Mouse (Mus musculus) neural tube, embryonic 12.5 days (tissue): ENCODE results near the gene Agpat1. TPM values are rescaled to one million over a fixed set of nuclear protein-coding genes. Genes with fewer than 3 reads are reported as not detected.

Experiments used
- ATAC-seq: fragments of 200-750 bp; cut with Nextera tagmentation; 2 replicates; pipeline ENCODE4 v1.8.0; 2017; ENCODE audit warnings: low read depth, mild to moderate bottlenecking, moderate TSS enrichment, moderate library complexity; ENCODE audit not compliant: low FRiP score
- H3K27ac ChIP-seq: fragments of 300-500 bp; sonication (generic); 2 replicates; pipeline ENCODE4 v1.5.1; 2016
- H3K27me3 ChIP-seq: fragments of 300-500 bp; sonication (generic); replicated peaks from 2 replicates; pipeline ENCODE4 v1.6.1; 2016; ENCODE audit warnings: mild to moderate bottlenecking
- H3K36me3 ChIP-seq: fragments of 300-500 bp; sonication (generic); 2 replicates; pipeline ENCODE4 v1.6.1; 2016; ENCODE audit warnings: mild to moderate bottlenecking
- H3K4me1 ChIP-seq: fragments of 300-500 bp; sonication (generic); 2 replicates; pipeline ENCODE4 v1.6.1; 2016
- H3K4me2 ChIP-seq: fragments of 300-500 bp; sonication (generic); replicated peaks from 2 replicates; pipeline ENCODE4 v1.6.1; 2016; ENCODE audit warnings: mild to moderate bottlenecking
- H3K4me3 ChIP-seq: fragments of 300-500 bp; sonication (generic); 2 replicates; pipeline ENCODE4 v1.5.1; 2016
- H3K9ac ChIP-seq: fragments of 300-500 bp; sonication (generic); 2 replicates; pipeline ENCODE4 v1.6.1; 2016; ENCODE audit warnings: mild to moderate bottlenecking
- H3K9me3 ChIP-seq: fragments of 300-500 bp; sonication (generic); 2 replicates; pipeline ENCODE4 v1.6.1; 2016; ENCODE audit warnings: mild to moderate bottlenecking
- WGBS: fragments of 180-500 bp; shearing (Covaris S2); methylation state at CpG from one replicate; pipeline ENCODE4 v1.1.7; 2016; 5-methylcytosine and 5-hydroxymethylcytosine counted together
- polyA plus RNA-seq: library from polyadenylated mRNA; unstranded; fragments of >200 nt; fragmentation: Nextera tagmentation; extraction: Ambion mirVana; gene quantifications from 2 replicates; pipeline ENCODE4 v1.2.1, GENCODE M21; 2016

Agpat1 gene
- polyA plus RNA-seq, 1 experiment from 2014 or later: 81.1 TPM

GRCm38 (mm10) chr17:34587423-34587811 lies 16.6 kb upstream of the Agpat1 start:
- WGBS: 0% methylated on average over 50 of the region's 50 CpGs

GRCm38 (mm10) chr17:34587814-34588213 lies 16.2 kb upstream of the Agpat1 start:
- Histone ChIP-seq H3K4me1 (peaks cover 59% of the 10 kb centered on the region), H3K4me3 (peak overlapping the region; percentile 65), H3K27me3 (no peaks in the 10 kb centered on the region), H3K9me3 (no peaks in the 10 kb centered on the region), H3K27ac (peak overlapping the region; percentile 98), H3K4me2 (peak overlapping the region; percentile 90), H3K9ac (peak overlapping the region; percentile 90), H3K36me3 (no peaks in the 10 kb centered on the region)
- WGBS: 3% methylated on average over 19 of the region's 19 CpGs
- no peak for ATAC-seq

More at GRCm38 (mm10) chr17:34587423-34587811, 16.6 kb upstream of the Agpat1 start:
- Histone ChIP-seq H3K4me3 (peak overlapping the region; percentile 65), H3K27ac (peak overlapping the region; percentile 98), H3K9ac (peak overlapping the region; percentile 90), H3K9me3 (no peaks in the 10 kb centered on the region), H3K36me3 (no peaks in the 10 kb centered on the region), H3K27me3 (no peaks in the 10 kb centered on the region), H3K4me1 (peaks cover 56% of the 10 kb centered on the region), H3K4me2 (peak overlapping the region; percentile 90)
- ATAC-seq: peak; percentile 80

GRCm38 (mm10) chr17:34588767-34589166 lies 15.3 kb upstream of the Agpat1 start:
- no peak for ATAC-seq
- no peak overlapping the region for H3K9ac ChIP-seq
- H3K27ac ChIP-seq: no peak overlapping the region
- no peaks in the 10 kb centered on the region for H3K36me3 ChIP-seq
- H3K4me3 ChIP-seq: no peak overlapping the region
- peaks cover 67% of the 10 kb centered on the region for H3K4me1 ChIP-seq
- H3K27me3 ChIP-seq: no peaks in the 10 kb centered on the region
- 55% methylated on average over 3 of the region's 3 CpGs for WGBS
- no peaks in the 10 kb centered on the region for H3K9me3 ChIP-seq
- peak overlapping the region; percentile 18; the same call in 1 of the 2 replicates for H3K4me2 ChIP-seq

GRCm38 (mm10) chr17:34589206-34589605 lies 14.9 kb upstream of the Agpat1 start:
- Histone ChIP-seq H3K36me3 (no peaks in the 10 kb centered on the region), H3K4me3 (no peak overlapping the region), H3K4me2 (peak overlapping the region; percentile 35), H3K27ac (no peak overlapping the region), H3K4me1 (peaks cover 71% of the 10 kb centered on the region), H3K9ac (no peak overlapping the region), H3K9me3 (no peaks in the 10 kb centered on the region), H3K27me3 (no peaks in the 10 kb centered on the region)
- WGBS: 54% methylated on average over 7 of the region's 7 CpGs
- no peak for ATAC-seq

GRCm38 (mm10) chr17:34589681-34590101 lies 14.4 kb upstream of the Agpat1 start, which contains the start of gene Gpsm3:
Gene Gpsm3, plus strand, starts transcription at chr17:34589806.
- 41% methylated on average over 7 of the region's 7 CpGs for WGBS
- peak within 1 kb of the TSS; percentile 93 for H3K4me2 ChIP-seq
- H3K4me1 ChIP-seq: peaks cover 76% of the 10 kb centered on the region
- ATAC-seq: no peak
- no peak within 1 kb of the TSS for H3K27ac ChIP-seq
- no peaks in the 10 kb centered on the region for H3K27me3 ChIP-seq
- H3K9me3 ChIP-seq: no peaks in the 10 kb centered on the region
- H3K9ac ChIP-seq: no peak within 1 kb of the TSS; the same call in 1 of the 2 replicates
- H3K36me3 ChIP-seq: peaks cover 4% of the 10 kb centered on the region; the same call in 1 of the 2 replicates
- no peak within 1 kb of the TSS for H3K4me3 ChIP-seq

GRCm38 (mm10) chr17:34590154-34590987 lies 13.7 kb upstream of the Agpat1 start:
- Histone ChIP-seq H3K27me3 (no peaks in the 10 kb centered on the region), H3K27ac (no peak overlapping the region), H3K4me2 (peak overlapping the region; percentile 93), H3K4me3 (no peak overlapping the region), H3K4me1 (peaks cover 79% of the 10 kb centered on the region), H3K9ac (no peak overlapping the region; the same call in 1 of the 2 replicates), H3K9me3 (no peaks in the 10 kb centered on the region), H3K36me3 (peaks cover 11% of the 10 kb centered on the region)
- no peak for ATAC-seq
- WGBS: 73% methylated on average over 15 of the region's 15 CpGs

GRCm38 (mm10) chr17:34591029-34591993 lies 12.8 kb upstream of the Agpat1 start, which contains the start of gene Pbx2:
Gene Pbx2, plus strand, starts transcription at chr17:34591266.
- H3K9me3 ChIP-seq: no peaks in the 10 kb centered on the region
- peaks cover 70% of the 10 kb centered on the region for H3K4me1 ChIP-seq
- peak within 1 kb of the TSS; percentile 84 for H3K4me3 ChIP-seq
- peak within 1 kb of the TSS; percentile 96 for H3K27ac ChIP-seq
- WGBS: 2% methylated on average over 21 of the region's 21 CpGs
- peak; percentile 4; the same call in 1 of the 2 replicates for ATAC-seq
- peak within 1 kb of the TSS; percentile 98 for H3K9ac ChIP-seq
- peaks cover 19% of the 10 kb centered on the region for H3K36me3 ChIP-seq
- H3K27me3 ChIP-seq: no peaks in the 10 kb centered on the region
- H3K4me2 ChIP-seq: peak within 1 kb of the TSS; percentile 93

- ATAC-seq: peak; percentile 35
- peak overlapping the region; percentile 84 for H3K4me3 ChIP-seq
Measured at GRCm38 (mm10) chr17:34591994-34592375, 12.1 kb upstream of the Agpat1 start.

GRCm38 (mm10) chr17:34592581-34593549 lies 11.2 kb upstream of the Agpat1 start:
- H3K27ac ChIP-seq: peak overlapping the region; percentile 96
- peaks cover 66% of the 10 kb centered on the region for H3K4me1 ChIP-seq
- ATAC-seq: peak; percentile 31
- WGBS: 1% methylated on average over 32 of the region's 32 CpGs
- H3K4me2 ChIP-seq: peak overlapping the region; percentile 93
- no peaks in the 10 kb centered on the region for H3K27me3 ChIP-seq
- peaks cover 19% of the 10 kb centered on the region for H3K36me3 ChIP-seq
- H3K9me3 ChIP-seq: no peaks in the 10 kb centered on the region
- peak overlapping the region; percentile 84 for H3K4me3 ChIP-seq
- H3K9ac ChIP-seq: peak overlapping the region; percentile 98

More at GRCm38 (mm10) chr17:34591994-34592375, 12.1 kb upstream of the Agpat1 start:
- peaks cover 19% of the 10 kb centered on the region for H3K36me3 ChIP-seq
- peak overlapping the region; percentile 98 for H3K9ac ChIP-seq
- no peaks in the 10 kb centered on the region for H3K27me3 ChIP-seq
- WGBS: 2% methylated on average over 29 of the region's 35 CpGs
- H3K27ac ChIP-seq: peak overlapping the region; percentile 96
- H3K4me1 ChIP-seq: peaks cover 66% of the 10 kb centered on the region
- H3K4me2 ChIP-seq: peak overlapping the region; percentile 93
- no peaks in the 10 kb centered on the region for H3K9me3 ChIP-seq

- peaks cover 58% of the 10 kb centered on the region for H3K4me1 ChIP-seq
- H3K9ac ChIP-seq: peak overlapping the region; percentile 98
- WGBS: 50% methylated on average over 34 of the region's 34 CpGs
- H3K27ac ChIP-seq: 0 out of 2 replicates have a peak overlapping the region, but pooled peaks have one; percentile 10
- H3K4me2 ChIP-seq: peak overlapping the region; percentile 93
- ATAC-seq: no peak
- H3K4me3 ChIP-seq: peak overlapping the region; percentile 84
- H3K9me3 ChIP-seq: no peaks in the 10 kb centered on the region
- peaks cover 19% of the 10 kb centered on the region for H3K36me3 ChIP-seq
- H3K27me3 ChIP-seq: no peaks in the 10 kb centered on the region
Measured at GRCm38 (mm10) chr17:34593752-34594525, 10.1 kb upstream of the Agpat1 start.
